Mouse (Mus musculus): ENCODE data around the gene Zcchc13. TPM values are rescaled to one million over a fixed set of nuclear protein-coding genes. Genes with fewer than 3 reads are reported as not detected.

The Zcchc13 gene
- 0.14 and 0.31 TPM in 2 replicates for polyA plus RNA-seq (2012; rRNA removed)

DNA sequence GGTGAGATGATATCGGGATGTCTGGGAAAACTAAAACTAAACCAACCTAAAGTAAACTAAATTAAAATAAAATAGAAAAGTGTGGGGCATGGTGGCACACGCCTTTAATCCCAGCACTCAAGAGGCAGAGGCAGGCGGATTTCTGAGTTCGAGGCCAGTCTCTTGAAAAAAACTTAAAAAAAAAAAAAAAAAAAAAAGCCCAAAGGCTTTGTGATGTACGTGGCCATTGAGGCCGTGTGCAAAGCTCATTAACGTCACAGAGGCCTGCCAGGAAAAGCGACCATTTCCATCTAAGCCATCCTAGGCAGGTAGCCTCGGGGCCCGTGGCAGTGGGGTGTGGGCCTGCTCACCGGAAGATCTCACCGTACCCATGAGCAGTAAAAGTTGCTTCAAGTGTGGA, at the start of gene Zcchc13:
Gene Zcchc13 (plus strand): TSS at position 284 of the 400 bp plus-strand sequence.
- DNase-seq (ENCODE audit: low spot score), result no peak

DNA sequence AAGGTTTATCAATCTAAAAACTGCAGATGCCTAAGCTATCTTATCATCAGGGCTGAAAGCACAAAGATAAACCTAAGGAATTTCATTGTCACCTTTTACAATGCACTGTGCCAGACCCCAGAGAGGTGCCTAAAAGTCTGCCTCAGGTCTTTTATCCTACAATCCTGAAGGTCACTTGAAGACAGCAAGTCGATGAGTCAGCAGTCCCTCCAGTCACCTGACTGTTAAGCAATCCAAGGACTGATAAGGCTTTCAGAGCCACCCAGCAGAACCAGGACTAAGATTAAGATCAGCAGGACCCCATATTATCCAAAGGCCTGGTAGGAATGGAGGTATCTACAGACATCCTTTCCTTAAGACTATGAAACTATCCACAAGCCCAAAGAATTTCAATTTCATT, 46.1 kb upstream of the Zcchc13 start:
- DNase-seq (ENCODE audit: low spot score), result no peak

DNA sequence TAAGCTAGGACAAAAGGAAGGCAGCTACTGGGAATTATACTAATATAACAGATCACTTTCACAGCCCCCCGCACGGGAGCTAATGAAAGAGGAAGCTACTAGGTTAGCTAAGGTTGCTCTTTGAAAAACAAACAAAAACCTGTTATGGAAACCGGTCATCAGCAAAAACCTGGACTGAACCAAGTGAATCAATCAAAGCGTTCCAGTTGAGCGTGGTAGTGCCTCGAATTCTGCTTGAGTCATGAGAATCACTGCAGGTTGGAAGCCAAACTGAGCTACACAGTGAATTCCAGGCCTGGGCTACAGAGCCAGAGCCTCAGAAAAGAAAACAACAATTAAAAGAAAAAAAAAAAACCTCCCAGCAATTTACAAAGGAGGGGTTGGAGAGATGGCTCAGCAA, 38.3 kb upstream of the Zcchc13 start:
- DNase-seq (ENCODE audit: low spot score), result no peak

DNA sequence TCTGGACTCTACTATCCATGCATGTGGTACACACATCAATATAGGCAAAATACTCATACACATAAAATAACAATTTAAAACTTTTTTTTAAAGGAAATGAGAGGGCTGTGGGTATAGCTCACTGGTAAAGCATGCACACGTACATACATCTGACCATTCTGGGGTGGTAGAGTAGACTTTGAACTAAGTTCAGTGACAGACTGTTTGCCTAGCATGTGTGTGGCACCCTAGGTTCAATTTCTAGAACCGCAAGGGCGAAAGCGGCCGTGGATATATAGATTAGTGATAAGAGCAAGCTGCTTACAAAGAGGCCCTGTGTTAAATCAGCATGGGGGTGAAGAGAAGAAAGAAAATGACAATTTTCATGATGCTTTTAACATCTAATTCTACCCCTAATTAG, 27.8 kb upstream of the Zcchc13 start:
- no peak for DNase-seq (ENCODE audit: low spot score)

DNA sequence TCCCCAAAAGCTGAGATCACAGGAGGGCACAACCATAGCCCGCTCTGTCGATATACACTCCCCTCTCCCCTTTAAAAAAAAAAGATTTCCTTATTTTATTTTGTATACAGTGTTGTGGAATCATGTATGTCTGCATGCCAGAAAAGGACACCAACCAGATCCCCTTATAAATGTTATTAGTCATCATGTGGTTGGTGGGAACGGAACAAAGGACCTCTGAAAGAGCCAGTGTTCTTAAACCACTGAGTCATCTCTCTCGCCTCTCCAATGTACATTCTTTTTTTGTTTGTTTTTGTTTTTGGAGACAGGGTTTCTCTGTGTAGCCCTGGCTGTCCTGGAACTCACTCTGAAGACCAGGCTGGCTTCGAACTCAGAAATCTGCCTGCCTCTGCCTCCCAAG, 26.2 kb upstream of the Zcchc13 start:
- no peak for DNase-seq (ENCODE audit: low spot score)

DNA sequence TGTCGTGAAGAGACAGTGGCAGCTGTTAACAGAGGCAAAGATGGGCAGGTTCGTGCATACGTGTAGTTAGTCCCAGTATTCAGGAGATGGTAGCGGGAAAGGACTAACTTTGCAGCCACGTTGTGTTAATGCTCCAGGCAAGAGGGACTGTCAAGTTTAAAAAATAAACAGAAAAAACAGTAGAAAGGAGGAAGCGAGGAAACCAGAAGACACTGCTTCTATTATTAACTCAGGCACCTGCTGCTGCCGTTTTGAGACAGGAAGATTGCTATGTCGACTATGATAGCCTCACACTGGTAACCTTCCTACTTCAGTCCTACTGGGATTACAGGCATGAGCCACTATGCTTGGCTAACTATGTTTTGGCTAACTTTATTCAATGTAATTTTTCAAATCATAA, 24.9 kb upstream of the Zcchc13 start:
- DNase-seq (ENCODE audit: low spot score), result no peak

DNA sequence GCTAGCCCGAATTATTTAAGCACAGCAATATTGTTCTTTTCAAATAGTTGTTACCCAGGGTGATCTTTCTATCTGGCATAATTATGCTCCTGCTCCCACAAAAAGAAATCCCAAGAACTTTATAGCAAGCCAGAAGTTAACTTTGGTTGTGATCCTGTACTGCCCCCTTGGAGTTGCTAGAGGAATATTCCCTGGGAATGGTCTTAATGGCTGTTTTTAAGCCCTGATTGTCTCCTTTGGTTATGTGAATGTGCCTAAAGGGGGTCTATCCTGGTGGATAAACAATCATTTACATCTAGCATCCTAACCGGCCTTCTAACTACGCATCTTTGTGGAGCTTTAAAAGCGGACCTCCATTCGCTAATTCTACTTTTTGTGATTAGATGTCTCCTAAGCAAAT, 20.0 kb upstream of the Zcchc13 start:
- no peak for DNase-seq (ENCODE audit: low spot score)

DNA sequence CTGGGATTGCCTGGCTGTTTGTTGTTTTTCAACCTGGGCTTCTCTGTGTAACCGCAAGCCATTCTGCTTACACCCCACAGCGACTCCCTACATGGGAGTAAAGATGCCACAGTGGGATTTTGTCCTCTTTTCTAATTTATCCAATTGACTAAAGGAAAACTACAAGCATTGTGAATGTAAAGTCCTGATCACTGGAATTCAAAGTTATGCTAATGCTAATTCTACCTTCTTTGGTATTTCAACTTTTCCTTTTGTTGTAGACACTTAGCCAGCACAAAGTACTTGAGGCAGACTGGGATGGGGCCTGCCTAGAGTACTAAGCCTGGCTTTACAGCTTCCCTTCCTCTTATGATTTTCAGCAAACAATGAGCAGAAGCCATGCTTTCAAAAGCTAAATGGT, 18.9 kb upstream of the Zcchc13 start:
- DNase-seq (ENCODE audit: low spot score), result no peak

DNA sequence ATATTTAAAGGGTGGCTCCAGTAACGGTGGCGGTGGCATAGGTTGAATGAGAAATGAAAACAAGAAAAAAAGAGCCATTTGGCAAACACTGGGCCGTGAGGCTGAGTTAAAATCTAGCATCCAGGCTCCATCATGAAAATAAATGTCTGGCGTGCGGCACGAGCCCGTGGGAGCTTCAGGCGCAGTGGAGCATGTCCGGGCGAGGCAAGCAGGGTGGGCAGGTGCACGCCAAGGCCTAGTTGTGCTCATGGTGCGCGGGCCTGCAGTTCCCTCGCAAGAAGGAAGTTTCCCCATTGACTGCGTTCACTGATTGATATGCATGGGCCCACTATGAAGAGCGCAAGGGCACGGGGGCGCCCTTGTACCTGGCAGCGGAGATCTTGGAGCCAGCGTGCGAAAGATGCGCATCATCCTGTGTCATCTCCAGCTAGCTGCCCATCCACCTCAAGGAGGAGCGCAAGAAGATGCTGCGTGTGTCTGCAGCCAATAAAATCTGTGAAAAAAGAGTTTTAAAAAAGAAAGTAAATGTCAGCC, 15.6 kb upstream of the Zcchc13 start:
- no peak for DNase-seq (ENCODE audit: low spot score)

DNA sequence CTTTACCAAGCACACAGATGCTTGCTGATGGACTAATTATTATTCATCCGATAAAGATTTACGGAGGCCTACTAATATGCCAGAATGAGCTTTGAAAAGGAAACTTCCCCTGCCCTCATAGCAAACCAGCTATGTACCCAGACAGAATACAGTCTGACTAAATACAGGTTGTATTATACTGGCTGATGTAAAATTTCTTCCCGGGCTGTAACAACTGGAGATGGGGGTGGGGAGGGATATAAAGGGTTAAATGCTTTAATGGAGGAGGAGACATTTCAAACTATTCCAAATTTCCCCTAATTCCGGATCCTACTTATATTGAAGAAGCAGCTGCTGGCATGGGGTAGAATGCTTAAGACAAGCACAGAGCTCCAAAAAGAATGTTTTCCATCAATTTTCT, 14.9 kb upstream of the Zcchc13 start:
- DNase-seq (ENCODE audit: low spot score), result no peak

DNA sequence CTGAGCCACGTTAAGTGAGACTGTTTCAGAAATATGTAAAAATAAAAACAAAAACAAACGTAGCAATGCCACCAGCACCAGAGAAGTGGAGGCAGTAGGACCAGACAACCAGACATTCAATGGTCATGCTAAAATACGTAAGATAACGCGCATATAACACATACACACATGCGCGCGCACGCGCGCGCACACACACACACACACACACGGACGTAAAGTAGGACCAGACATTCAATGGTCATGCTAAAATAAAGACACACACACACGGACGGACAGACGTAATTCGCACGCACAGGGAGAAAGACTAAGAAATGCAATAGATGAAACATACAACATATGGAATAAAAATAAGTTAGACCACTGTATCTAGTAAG, 14.2 kb upstream of the Zcchc13 start:
- no peak for DNase-seq (ENCODE audit: low spot score)

DNA sequence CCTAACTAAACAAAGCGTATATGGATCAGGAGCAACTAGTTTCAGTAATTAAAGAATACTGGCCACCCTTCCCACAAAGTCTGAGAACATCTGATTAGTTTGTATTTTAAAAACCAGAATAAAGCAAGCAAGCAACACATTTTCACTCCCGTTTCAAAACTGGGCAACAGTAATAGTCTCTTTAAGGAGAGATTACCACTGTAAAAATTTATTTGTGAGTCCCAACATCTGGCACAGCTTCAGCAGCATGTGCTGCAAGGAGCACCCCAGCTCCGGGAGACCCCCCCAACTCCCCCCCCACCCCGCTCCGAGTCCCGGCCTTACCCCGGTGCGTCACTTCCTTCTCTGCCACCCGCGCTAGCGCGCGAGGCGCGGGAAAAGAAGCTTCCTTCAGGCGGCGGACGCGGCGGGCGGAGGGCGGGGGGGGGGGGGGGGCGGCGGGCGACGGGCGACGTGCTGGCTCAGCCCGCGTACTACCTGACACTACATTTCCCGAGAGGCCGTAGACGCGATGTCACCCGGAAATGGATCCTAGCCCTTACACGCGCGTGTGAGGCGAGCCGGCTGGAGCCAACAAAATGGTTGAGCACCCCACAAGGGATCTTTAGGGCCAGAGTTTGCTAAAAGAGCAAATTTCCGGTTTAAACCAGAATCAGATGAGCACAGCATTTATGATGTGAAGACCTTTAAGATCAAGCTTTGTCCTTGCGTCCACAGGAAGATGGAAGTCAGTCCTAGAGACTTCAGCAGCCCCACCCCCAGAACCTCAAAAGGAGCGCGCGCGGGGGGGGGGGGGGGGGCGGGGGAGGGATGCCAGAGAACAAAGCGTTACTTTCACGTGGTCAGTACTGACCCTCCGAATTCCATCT, 13.6 kb upstream of the Zcchc13 start:
- peak; percentile 69 for DNase-seq (ENCODE audit: low spot score)

DNA sequence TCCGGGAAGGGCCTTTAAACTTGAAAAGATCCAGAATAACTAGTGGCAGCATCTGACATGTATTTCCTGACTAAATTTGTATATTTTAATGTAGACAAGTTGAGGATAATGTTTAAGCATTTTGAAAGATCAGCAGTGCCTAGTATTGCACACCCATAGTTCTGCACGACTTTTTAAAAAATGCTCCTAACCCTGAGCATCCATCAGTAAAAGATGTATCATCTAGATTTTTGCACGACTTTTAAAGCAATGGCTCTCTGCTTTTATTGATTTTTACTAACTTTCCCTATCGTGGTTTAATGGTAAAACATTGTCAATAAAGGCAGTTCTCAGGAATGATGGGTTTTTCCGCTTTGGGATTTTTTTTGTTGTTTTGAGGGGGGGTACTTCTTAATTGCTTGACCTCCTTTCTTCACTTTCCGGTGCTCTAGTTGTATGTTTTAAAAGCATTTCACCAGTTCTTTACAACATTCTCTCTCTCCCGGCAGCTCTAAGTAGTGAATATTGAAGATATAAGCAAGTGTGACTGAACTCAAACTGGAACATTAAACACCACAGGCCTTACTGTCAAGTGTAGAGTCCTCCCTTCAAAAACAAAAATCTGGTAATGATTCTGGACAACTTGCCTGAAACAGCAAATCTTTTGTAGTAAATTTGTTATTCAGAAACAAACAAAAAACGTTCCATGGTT, 12.8 kb upstream of the Zcchc13 start:
- no peak for DNase-seq (ENCODE audit: low spot score)

DNA sequence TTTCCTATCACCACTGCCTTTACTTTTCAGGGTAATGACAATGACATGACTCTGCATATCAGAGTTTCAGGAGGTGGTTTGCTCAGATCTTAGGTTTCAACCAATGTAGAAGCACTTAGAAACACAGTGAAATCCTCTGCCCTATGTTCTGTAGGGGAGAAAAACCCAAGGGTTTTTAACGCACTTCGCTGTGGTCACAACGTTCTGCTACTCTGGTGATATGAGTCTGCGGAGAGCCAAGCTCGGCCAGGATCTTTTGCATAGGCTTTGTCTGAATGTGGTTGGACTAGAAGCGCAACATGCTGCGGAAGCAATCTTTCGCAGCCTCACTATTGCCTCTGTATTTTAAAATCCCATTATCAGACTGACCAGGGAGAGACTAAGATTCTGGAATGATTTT, 8.6 kb upstream of the Zcchc13 start:
- peak; percentile 26 for DNase-seq (ENCODE audit: low spot score)

DNA sequence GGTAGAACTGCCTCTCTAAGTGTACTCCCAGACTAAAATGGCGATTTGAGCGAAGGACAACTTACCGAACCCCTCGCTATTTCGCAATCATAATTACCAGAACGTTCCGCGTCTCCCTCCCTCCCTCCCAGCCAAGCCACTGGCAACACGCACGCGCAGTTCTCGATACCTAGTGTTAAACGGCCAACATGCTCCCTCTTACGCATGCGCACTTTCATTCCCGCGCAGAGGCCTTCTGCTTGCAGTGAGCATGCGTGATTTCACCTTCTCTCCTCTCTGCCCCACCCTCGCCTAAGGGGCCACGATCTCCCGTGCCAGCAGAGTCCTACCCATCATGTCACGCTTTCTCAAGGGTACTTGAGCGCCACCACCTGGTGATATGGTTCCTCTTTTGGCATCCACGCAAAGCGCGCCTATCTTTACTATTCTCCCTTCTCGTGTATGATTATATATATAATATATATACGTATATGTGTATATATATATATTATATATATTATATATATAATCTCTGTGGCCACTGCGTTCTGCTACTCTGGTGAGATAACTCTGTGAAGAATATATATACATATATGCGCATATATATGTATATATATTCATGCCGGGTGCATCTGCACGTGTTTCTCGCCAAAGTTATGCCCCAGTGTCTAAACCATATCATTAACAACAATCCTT, 8.0 kb upstream of the Zcchc13 start:
- DNase-seq (ENCODE audit: low spot score), result peak; percentile 78

DNA sequence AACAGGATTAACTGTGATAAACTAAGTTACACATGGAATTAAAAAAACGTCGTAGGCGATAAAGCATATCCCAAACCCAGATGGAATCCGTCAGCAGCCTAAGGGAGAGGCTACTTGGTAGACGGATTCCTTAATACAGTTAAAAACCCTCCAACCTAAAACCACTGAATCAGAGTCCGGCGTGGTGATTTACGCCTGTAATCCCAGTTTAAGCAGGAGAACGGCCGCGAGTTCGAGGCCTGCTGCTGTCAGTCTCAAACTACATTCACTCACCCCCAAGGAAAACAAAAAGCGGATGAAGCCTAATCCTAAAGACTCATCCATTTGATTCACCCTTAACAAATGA, 7.5 kb upstream of the Zcchc13 start:
- no peak for DNase-seq (ENCODE audit: low spot score)

DNA sequence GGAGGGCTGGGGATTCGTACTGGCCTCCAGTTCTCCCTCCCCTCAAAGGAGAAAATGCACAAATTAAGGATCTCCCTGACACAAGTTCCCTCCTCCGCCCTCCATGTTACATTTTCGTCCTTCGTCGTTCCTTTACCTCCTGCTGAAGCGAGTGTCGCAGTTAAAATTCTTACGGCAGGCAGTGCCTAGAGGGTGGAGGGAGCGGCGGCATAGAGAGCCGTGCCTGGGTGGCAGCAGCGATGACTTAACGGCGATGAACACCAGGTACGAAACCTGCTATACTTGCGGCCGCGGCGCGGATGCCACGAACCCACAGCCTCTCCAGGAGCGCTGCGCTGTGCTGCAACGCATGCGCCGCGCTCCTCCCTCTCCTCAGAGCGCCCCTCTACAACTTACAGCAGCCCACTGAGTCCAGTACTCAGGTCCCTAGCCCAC, 7.0 kb upstream of the Zcchc13 start:
- DNase-seq (ENCODE audit: low spot score), result peak; percentile 30

DNA sequence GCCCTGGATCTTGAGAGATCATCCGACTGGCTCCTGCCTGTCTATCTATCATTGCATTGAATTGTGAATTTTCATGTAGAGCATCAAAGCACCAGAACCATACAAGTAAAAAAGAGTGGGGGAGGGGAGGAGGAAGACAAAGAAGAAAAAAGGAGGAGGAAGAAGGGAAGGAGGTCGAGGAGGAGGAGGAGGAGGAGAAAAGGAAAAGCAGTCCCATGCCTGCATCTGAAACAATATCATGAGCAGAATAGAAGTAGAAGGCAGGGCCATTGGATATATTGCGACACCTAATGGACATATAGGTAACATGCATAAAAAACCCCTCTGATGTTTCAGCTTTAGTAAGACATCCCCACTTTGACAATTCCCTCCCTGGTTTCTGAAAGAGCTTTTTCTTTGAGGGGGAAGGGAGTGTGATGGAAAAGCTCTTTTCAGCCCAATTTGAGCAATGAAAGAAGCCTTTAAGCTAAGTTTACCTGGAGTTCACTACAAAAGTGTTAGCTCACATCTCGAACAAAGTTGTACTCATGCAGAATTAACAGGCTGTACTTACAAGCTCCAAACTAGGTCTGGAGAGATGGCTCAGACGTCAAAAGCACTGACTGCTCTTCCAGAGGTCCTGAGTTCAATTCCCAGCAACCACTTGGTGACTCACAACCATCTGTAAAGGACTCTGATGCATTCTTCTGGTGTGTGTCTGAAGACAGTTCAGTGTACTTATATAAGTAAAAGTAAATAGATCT, 5.8 kb upstream of the Zcchc13 start:
- no peak for DNase-seq (ENCODE audit: low spot score)

DNA sequence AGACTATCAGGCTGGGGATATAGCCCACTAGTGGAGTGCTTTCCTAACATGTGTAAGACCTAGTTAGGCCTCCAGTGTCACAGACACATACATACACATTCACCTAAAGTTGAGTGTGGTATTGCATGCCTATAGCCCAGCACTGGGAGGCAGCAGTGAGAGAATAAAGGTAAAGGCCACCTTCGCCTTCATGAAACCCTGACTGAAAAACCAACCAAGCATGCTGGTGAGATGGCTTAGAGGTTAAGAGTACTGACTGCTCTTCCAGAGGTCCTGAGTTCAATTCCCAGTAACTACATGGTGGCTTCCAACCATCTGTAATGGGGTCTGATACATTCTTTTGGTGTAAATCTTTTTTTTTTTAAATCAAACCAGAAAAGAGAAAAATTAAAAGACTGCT, 1.5 kb upstream of the Zcchc13 start:
- no peak for DNase-seq (ENCODE audit: low spot score)

DNA sequence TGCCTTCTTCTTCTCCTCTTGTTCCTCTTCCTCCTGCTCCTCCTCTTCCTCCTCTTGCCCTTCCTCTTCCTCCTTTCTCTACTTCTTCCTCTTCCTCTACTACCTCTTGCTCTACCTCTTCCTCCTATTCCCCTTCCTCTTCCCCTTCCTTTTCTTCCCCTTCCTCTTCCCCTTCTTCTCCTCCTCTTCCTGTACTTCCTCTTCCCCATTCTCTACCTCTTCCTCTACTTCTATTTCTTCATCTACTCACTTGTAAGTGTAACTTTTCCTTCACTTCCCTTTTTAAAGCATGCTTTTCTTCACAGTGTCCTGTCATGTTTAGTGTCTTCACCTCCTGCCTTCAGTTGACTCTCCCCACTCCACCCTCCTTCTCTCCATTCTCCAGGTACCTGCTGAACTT, 3.5 kb downstream of the Zcchc13 start:
- no peak for DNase-seq (ENCODE audit: low spot score)

DNA sequence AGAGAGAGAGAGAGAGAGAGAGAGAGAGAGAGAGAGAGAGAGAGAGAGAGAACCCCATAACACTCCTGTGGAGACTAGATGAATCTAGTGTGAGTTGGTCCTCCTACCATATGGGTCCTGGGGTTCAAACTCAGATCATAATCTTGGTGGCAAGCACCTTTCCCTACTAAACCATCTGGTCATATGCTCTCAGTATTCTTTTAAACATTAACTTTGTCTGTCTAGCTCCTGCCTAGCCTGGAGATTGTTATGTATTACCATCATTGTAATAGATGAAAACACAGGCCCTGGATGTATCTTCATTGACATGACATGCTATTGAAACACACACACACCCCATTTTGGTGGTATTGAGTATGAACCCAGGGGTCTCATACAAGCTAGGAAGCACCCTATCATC, 5.6 kb downstream of the Zcchc13 start:
- no peak for DNase-seq (ENCODE audit: low spot score)

DNA sequence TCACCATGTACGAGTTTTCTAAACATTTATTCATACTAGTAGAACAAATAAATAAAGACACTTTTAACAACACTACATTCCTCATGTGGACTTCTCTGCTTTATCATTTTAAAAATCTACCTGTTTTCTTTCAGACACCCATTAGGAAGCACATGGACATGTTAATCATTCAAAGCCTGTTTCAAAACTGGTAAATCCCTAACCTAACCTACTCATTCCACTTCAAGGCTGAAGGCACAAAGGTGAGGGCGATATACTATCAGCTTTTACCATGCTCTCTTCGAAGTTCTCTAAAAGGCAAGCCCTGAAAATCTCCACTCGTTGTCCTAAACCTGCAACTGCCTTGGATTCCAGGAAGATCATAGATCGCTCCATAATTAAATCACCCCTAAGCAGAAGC, 8.2 kb downstream of the Zcchc13 start:
- DNase-seq (ENCODE audit: low spot score), result no peak
